In genomic region chr9:121038396-121038795, GRCm38 (mm10) we compare ENCODE assay signal across 20 mouse cellular contexts.
DNase-seq lines count a peak whose midpoint lies in the region; ATAC-seq lines count a peak whose summit lies in the region.
"Had no signal": no experiment of that assay in that cellular context is flagged by ENCODE, and none has a peak within 500 bp of the region (broad histone marks: within the 10 kb centered on the region; RNA-seq: fewer than 3 reads in every experiment).

No protein-coding gene starts in this region.

- H3K9me3 ChIP-seq in neural tube, embryonic 13.5 days: no peaks in the 10 kb centered on the region
- H3K9me3 ChIP-seq in hindbrain, embryonic 12.5 days (replicated peaks): no peaks in the 10 kb centered on the region
- no peaks in the 10 kb centered on the region for H3K9me3 ChIP-seq in midbrain, embryonic 12.5 days
- H3K9me3 ChIP-seq in neural tube, embryonic 15.5 days (replicated peaks): no peaks in the 10 kb centered on the region
- H3K9me3 ChIP-seq in liver, embryonic 12.5 days (replicated peaks): no peaks in the 10 kb centered on the region
- H3K9me3 ChIP-seq: heart, embryonic 13.5 days; limb, embryonic 13.5 days; lung, embryonic 15.5 days; neural tube, embryonic 12.5 days; stomach, embryonic 15.5 days had no signal

- DNase-seq in neural tube, embryonic 10.5 days (ENCODE audit: extremely low spot score, low spot score): no peak
- DNase-seq in kidney, postnatal 36 days: no peak
- no peak for DNase-seq in gastrocnemius, postnatal 14 days
- DNase-seq: cerebellum, adult 9-10 months; kidney, adult 9 months; kidney, postnatal 25 days; layer of hippocampus, adult 9-11 months; right cerebral cortex, postnatal 25 days; thymus, adult 2 months had no signal

- peaks cover 42% of the 10 kb centered on the region for H3K4me1 ChIP-seq in neural tube, embryonic 13.5 days (replicated peaks)
- peaks cover 35% of the 10 kb centered on the region for H3K4me1 ChIP-seq in hindbrain, embryonic 12.5 days
- H3K4me1 ChIP-seq in midbrain, embryonic 12.5 days: peaks cover 31% of the 10 kb centered on the region
- peaks cover 36% of the 10 kb centered on the region for H3K4me1 ChIP-seq in neural tube, embryonic 15.5 days
- no peaks in the 10 kb centered on the region for H3K4me1 ChIP-seq in liver, embryonic 12.5 days
- H3K4me1 ChIP-seq: heart, embryonic 13.5 days; lung, embryonic 15.5 days; stomach, embryonic 15.5 days had no signal

- WGBS in neural tube, embryonic 13.5 days: 50% methylated on average over 4 of the region's 4 CpGs
- WGBS in hindbrain, embryonic 12.5 days: 54% methylated on average over 4 of the region's 4 CpGs
- WGBS in midbrain, embryonic 12.5 days: 45% methylated on average over 4 of the region's 4 CpGs
- 45% methylated on average over 4 of the region's 4 CpGs for WGBS in neural tube, embryonic 15.5 days
- WGBS in liver, embryonic 12.5 days (ENCODE audit: insufficient replicate concordance): 61% methylated on average over 4 of the region's 4 CpGs

- H3K27ac ChIP-seq in neural tube, embryonic 13.5 days (replicated peaks): peak overlapping the region; percentile 76
- H3K27ac ChIP-seq in hindbrain, embryonic 12.5 days: peak overlapping the region; percentile 83
- peak overlapping the region; percentile 60 for H3K27ac ChIP-seq in midbrain, embryonic 12.5 days (replicated peaks)
- H3K27ac ChIP-seq in neural tube, embryonic 15.5 days (replicated peaks): peak overlapping the region; percentile 56; the same call in 1 of the 2 replicates
- no peak overlapping the region for H3K27ac ChIP-seq in liver, embryonic 12.5 days
- H3K27ac ChIP-seq: heart, embryonic 13.5 days; limb, embryonic 13.5 days; liver, embryonic 14.5 days; lung, embryonic 15.5 days; neural tube, embryonic 12.5 days; stomach, embryonic 15.5 days had no signal

- no peak overlapping the region for H3K4me2 ChIP-seq in neural tube, embryonic 13.5 days
- no peak overlapping the region for H3K4me2 ChIP-seq in hindbrain, embryonic 12.5 days (replicated peaks)
- H3K4me2 ChIP-seq in midbrain, embryonic 12.5 days (replicated peaks): no peak overlapping the region
- H3K4me2 ChIP-seq in neural tube, embryonic 15.5 days: no peak overlapping the region
- no peak overlapping the region for H3K4me2 ChIP-seq in liver, embryonic 12.5 days
- H3K4me2 ChIP-seq: heart, embryonic 13.5 days; limb, embryonic 13.5 days; lung, embryonic 15.5 days; neural tube, embryonic 12.5 days; stomach, embryonic 15.5 days had no signal

- H3K4me3 ChIP-seq in neural tube, embryonic 13.5 days: no peak overlapping the region
- no peak overlapping the region for H3K4me3 ChIP-seq in hindbrain, embryonic 12.5 days
- no peak overlapping the region for H3K4me3 ChIP-seq in midbrain, embryonic 12.5 days
- no peak overlapping the region for H3K4me3 ChIP-seq in neural tube, embryonic 15.5 days (replicated peaks)
- no peak overlapping the region for H3K4me3 ChIP-seq in liver, embryonic 12.5 days
- H3K4me3 ChIP-seq: heart, embryonic 13.5 days; limb, embryonic 13.5 days; lung, embryonic 15.5 days; neural tube, embryonic 12.5 days; stomach, embryonic 15.5 days had no signal

- intact Hi-C loops in gastrocnemius, postnatal 14 days (cut with DNase I; ENCODE audit: low total_unique reads): no loop called here

- no peaks in the 10 kb centered on the region for H3K36me3 ChIP-seq in neural tube, embryonic 13.5 days
- H3K36me3 ChIP-seq in hindbrain, embryonic 12.5 days: no peaks in the 10 kb centered on the region
- H3K36me3 ChIP-seq in midbrain, embryonic 12.5 days: no peaks in the 10 kb centered on the region
- H3K36me3 ChIP-seq in neural tube, embryonic 15.5 days: no peaks in the 10 kb centered on the region
- no peaks in the 10 kb centered on the region for H3K36me3 ChIP-seq in liver, embryonic 12.5 days
- H3K36me3 ChIP-seq: heart, embryonic 13.5 days; limb, embryonic 13.5 days; lung, embryonic 15.5 days; neural tube, embryonic 12.5 days; stomach, embryonic 15.5 days had no signal

- H3K27me3 ChIP-seq in neural tube, embryonic 13.5 days: no peaks in the 10 kb centered on the region
- no peaks in the 10 kb centered on the region for H3K27me3 ChIP-seq in hindbrain, embryonic 12.5 days
- H3K27me3 ChIP-seq in midbrain, embryonic 12.5 days: no peaks in the 10 kb centered on the region
- no peaks in the 10 kb centered on the region for H3K27me3 ChIP-seq in neural tube, embryonic 15.5 days (replicated peaks)
- 0 out of 2 replicates have a peak, but pooled peaks cover 4% of the 10 kb centered on the region for H3K27me3 ChIP-seq in liver, embryonic 12.5 days (replicated peaks)
- H3K27me3 ChIP-seq: heart, embryonic 13.5 days; limb, embryonic 13.5 days; lung, embryonic 15.5 days; neural tube, embryonic 12.5 days; stomach, embryonic 15.5 days had no signal

- peak; percentile 20; the same call in 1 of the 2 replicates for ATAC-seq in neural tube, embryonic 13.5 days (ENCODE audit: low read depth)
- peak; percentile 32; the same call in 1 of the 2 replicates for ATAC-seq in hindbrain, embryonic 12.5 days (ENCODE audit: low FRiP score)
- no peak for ATAC-seq in midbrain, embryonic 12.5 days (ENCODE audit: low FRiP score, low read depth)
- ATAC-seq in neural tube, embryonic 15.5 days (ENCODE audit: low FRiP score): peak; percentile 24; the same call in 1 of the 2 replicates
- ATAC-seq in liver, embryonic 12.5 days: no peak

- no peak overlapping the region for H3K9ac ChIP-seq in neural tube, embryonic 13.5 days
- no peak overlapping the region; the same call in 1 of the 2 replicates for H3K9ac ChIP-seq in hindbrain, embryonic 12.5 days
- H3K9ac ChIP-seq in midbrain, embryonic 12.5 days (replicated peaks): no peak overlapping the region
- no peak overlapping the region for H3K9ac ChIP-seq in neural tube, embryonic 15.5 days (replicated peaks)
- no peak overlapping the region for H3K9ac ChIP-seq in liver, embryonic 12.5 days
- H3K9ac ChIP-seq: heart, embryonic 13.5 days; limb, embryonic 13.5 days; liver, embryonic 14.5 days; lung, embryonic 15.5 days; neural tube, embryonic 12.5 days; stomach, embryonic 15.5 days had no signal

Comparison
In these comparisons a context has a peak if more than half of its experiments do, and no peak if none do; other contexts are left out.
1. ATAC-seq: peak in neural tube, embryonic 13.5 days (single experiment), hindbrain, embryonic 12.5 days (single experiment) and neural tube, embryonic 15.5 days (single experiment); none in midbrain, embryonic 12.5 days (single experiment) and liver, embryonic 12.5 days (single experiment).